ENCODE assay signal across 20 mouse cellular contexts in the genomic region with DNA sequence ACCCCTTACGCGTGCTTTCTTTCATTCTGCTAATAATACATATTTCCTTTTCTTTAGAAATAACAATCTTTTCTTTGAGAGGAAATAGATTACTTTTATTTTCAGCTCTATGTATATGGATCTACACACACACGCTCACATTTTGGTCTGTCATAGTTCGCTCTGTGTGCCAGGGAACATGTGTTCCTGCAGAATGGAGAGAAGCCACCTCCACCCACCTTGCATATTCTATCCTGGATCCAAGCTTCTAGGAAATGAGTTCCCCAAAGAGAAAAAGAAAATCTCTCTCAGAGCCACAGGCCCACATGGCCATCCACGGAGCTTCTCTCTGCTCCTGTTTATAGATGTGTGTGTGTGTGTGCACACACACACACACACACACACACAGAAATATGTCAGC. TPM values are rescaled to one million over a fixed set of nuclear protein-coding genes. Genes with fewer than 3 reads are reported as not detected.
DNase-seq lines count a peak whose midpoint lies in the region; ATAC-seq and TF ChIP-seq lines count a peak whose summit lies in the region.
"Had no signal": no experiment of that assay in that cellular context is flagged by ENCODE, and none has a peak within 500 bp of the region (broad histone marks: within the 10 kb centered on the region; RNA-seq: fewer than 3 reads in every experiment).

No protein-coding gene starts in this region.

- peak overlapping the region; percentile 95 for H3K27ac ChIP-seq in cortical plate, adult 2 months (ENCODE audit: insufficient read depth, low read length)
- H3K27ac ChIP-seq in left cerebral cortex, adult 2 months = peak overlapping the region; percentile 96
- H3K27ac ChIP-seq in liver, embryonic 11.5 days (ENCODE audit: low read depth, low read length) = no peak overlapping the region
- H3K27ac ChIP-seq: embryonic facial prominence, embryonic 13.5 days; hindbrain, embryonic 15.5 days; kidney, postnatal 0 days; limb, embryonic 12.5 days; liver, embryonic 13.5 days; lung, embryonic 15.5 days had no signal

- no peaks in the 10 kb centered on the region for H3K27me3 ChIP-seq in liver, embryonic 11.5 days (replicated peaks; ENCODE audit: control insufficient read depth, insufficient read depth, low read length)
- H3K27me3 ChIP-seq: embryonic facial prominence, embryonic 13.5 days; hindbrain, embryonic 15.5 days; limb, embryonic 12.5 days; liver, embryonic 13.5 days; lung, embryonic 15.5 days had no signal

- no peak overlapping the region for H3K4me2 ChIP-seq in liver, embryonic 11.5 days
- H3K4me2 ChIP-seq: embryonic facial prominence, embryonic 13.5 days; hindbrain, embryonic 15.5 days; limb, embryonic 12.5 days; liver, embryonic 13.5 days; lung, embryonic 15.5 days; midbrain, embryonic 11.5 days had no signal

- intact Hi-C loops in left cerebral cortex, adult 2 months (cut with DNase I) = loop anchor here (2.0 to 5.0 kb wide), 8 partner anchors 111 to 980 kb away; no protein-coding TSS in a partner anchor

- 90% methylated on average over 5 of the region's 5 CpGs for WGBS in liver, embryonic 11.5 days

- H3K4me1 ChIP-seq in cortical plate, adult 2 months (ENCODE audit: control insufficient read depth, insufficient read depth, low read length) = peaks cover 1% of the 10 kb centered on the region; the same call in 1 of the 2 replicates
- no peaks in the 10 kb centered on the region for H3K4me1 ChIP-seq in liver, embryonic 11.5 days (replicated peaks; ENCODE audit: control insufficient read depth, insufficient read depth, low read length)
- H3K4me1 ChIP-seq: hindbrain, embryonic 15.5 days; limb, embryonic 12.5 days; liver, embryonic 13.5 days; lung, embryonic 15.5 days had no signal

- DNase-seq in frontal cortex, postnatal 36 days (ENCODE audit: low spot score in 2 of 2) = peak; percentile 61 to 84
- peak; percentile 25 to 58 for DNase-seq in left cerebral cortex, adult 2 months (ENCODE audit: extremely low spot score in 1 of 2, low spot score in 2 of 2)
- peak; percentile 17 for DNase-seq in right cerebral cortex, postnatal 14 days
- no peak for DNase-seq in adrenal gland, postnatal 14 days
- DNase-seq in neural tube, embryonic 10.5 days (ENCODE audit: extremely low spot score, low spot score) = no peak
- DNase-seq in liver, embryonic 11.5 days (ENCODE audit: low spot score) = no peak
- DNase-seq: adrenal gland, adult 2 months; cerebellum, adult 9-11 months; heart, adult 11 months; heart, postnatal 4 days; liver, embryonic 13.5 days had no signal

- no peak for ATAC-seq in liver, embryonic 11.5 days (replicated peaks; ENCODE audit: low FRiP score)
- ATAC-seq: forebrain, embryonic 16.5 days; intestine, postnatal 0 days had no signal

- no peak for TF ChIP-seq CTCF in cortical plate, adult 2 months (IDR thresholded peaks at IDR 0.05; ENCODE audit: extremely low read depth, insufficient read depth, low read length)
- TF ChIP-seq CTCF in left cerebral cortex, adult 2 months (IDR thresholded peaks at IDR 0.05) = no peak

- H3K36me3 ChIP-seq in liver, embryonic 11.5 days (ENCODE audit: control insufficient read depth, insufficient read depth, low read length) = no peaks in the 10 kb centered on the region
- H3K36me3 ChIP-seq: embryonic facial prominence, embryonic 13.5 days; hindbrain, embryonic 15.5 days; limb, embryonic 12.5 days; liver, embryonic 13.5 days; lung, embryonic 15.5 days had no signal

- H3K9me3 ChIP-seq in liver, embryonic 11.5 days (ENCODE audit: control insufficient read depth, low read length) = no peaks in the 10 kb centered on the region
- H3K9me3 ChIP-seq: embryonic facial prominence, embryonic 13.5 days; hindbrain, embryonic 15.5 days; limb, embryonic 12.5 days; liver, embryonic 13.5 days; lung, embryonic 15.5 days had no signal

- H3K4me3 ChIP-seq in cortical plate, adult 2 months (ENCODE audit: insufficient read depth, low read length) = no peak overlapping the region; the same call in 1 of the 2 replicates
- H3K4me3 ChIP-seq in left cerebral cortex, adult 2 months = peak overlapping the region; percentile 5; the same call in 1 of the 2 replicates
- H3K4me3 ChIP-seq in liver, embryonic 11.5 days (ENCODE audit: low read depth, low read length) = no peak overlapping the region
- H3K4me3 ChIP-seq: embryonic facial prominence, embryonic 13.5 days; hindbrain, embryonic 15.5 days; limb, embryonic 12.5 days; liver, embryonic 13.5 days; lung, embryonic 15.5 days had no signal

- H3K9ac ChIP-seq in liver, embryonic 11.5 days (ENCODE audit: low read depth, low read length) = no peak overlapping the region
- H3K9ac ChIP-seq: embryonic facial prominence, embryonic 13.5 days; hindbrain, embryonic 15.5 days; limb, embryonic 12.5 days; liver, embryonic 13.5 days; lung, embryonic 15.5 days had no signal

- no peak for TF ChIP-seq POLR2A in cortical plate, adult 2 months (IDR thresholded peaks at IDR 0.05; ENCODE audit: extremely low read depth, insufficient read depth, low read length)

RNA-seq across cellular contexts. Expression of a gene that starts 17.7 kb away (rescaled TPM):
- polyA plus RNA-seq in cortical plate, adult 2 months (2012; rRNA removed) = 2.1 and 2.4 TPM in 2 replicates
- total RNA-seq in left cerebral cortex, adult 2 months (2021) = 1 to 10 TPM; 2.6 TPM
- total RNA-seq in adrenal gland, postnatal 14 days (2021) = 8.7 and 9.9 TPM in 2 replicates
- 2.9 and 3.9 TPM in 2 replicates for polyA plus RNA-seq in liver, embryonic 11.5 days (2014; fragmentation: Nextera tagmentation; extraction: Ambion mirVana)

RNA-seq across cellular contexts. Expression of a gene that starts 35.7 kb away (rescaled TPM):
- 19.1 and 19.2 TPM in 2 replicates for polyA plus RNA-seq in cortical plate, adult 2 months (2012; rRNA removed)
- 10 to 100 TPM; 12.7 to 22.3 TPM for total RNA-seq in left cerebral cortex, adult 2 months (2021)
- 3.0 and 4.0 TPM in 2 replicates for total RNA-seq in adrenal gland, postnatal 14 days (2021)
- polyA plus RNA-seq in liver, embryonic 11.5 days (2014; fragmentation: Nextera tagmentation; extraction: Ambion mirVana) = 2.6 and 3.1 TPM in 2 replicates

RNA-seq across cellular contexts. Expression of a gene that starts 54.5 kb away (rescaled TPM):
- 3.8 and 3.9 TPM in 2 replicates for polyA plus RNA-seq in cortical plate, adult 2 months (2012; rRNA removed)
- 1 to 10 TPM; 4.0 to 4.2 TPM for total RNA-seq in left cerebral cortex, adult 2 months (2021)
- total RNA-seq in adrenal gland, postnatal 14 days (2021) = 4.6 and 6.2 TPM in 2 replicates
- polyA plus RNA-seq in liver, embryonic 11.5 days (2014; fragmentation: Nextera tagmentation; extraction: Ambion mirVana) = 1.0 and 1.1 TPM in 2 replicates

Comparison
In these comparisons a context has a peak if more than half of its experiments do, and no peak if none do; other contexts are left out.
1. DNase-seq: peak in frontal cortex, postnatal 36 days (2 of 2), left cerebral cortex, adult 2 months (2 of 2) and right cerebral cortex, postnatal 14 days (single experiment); none in adrenal gland, postnatal 14 days (single experiment), neural tube, embryonic 10.5 days (single experiment) and liver, embryonic 11.5 days (single experiment).